Mouse (Mus musculus) Patski (cell line): ENCODE measurements around the gene Tmem140. TPM values are rescaled to one million over a fixed set of nuclear protein-coding genes. Genes with fewer than 3 reads are reported as not detected.

ENCODE experiments used
- ATAC-seq: fragments of 100-300 bp; one replicate; pipeline ENCODE4 v1.8.0; 2021
- CTCF ChIA-PET: fragments of 350-600 bp; sonication (Branson Sonifier 250); formaldehyde crosslinking; loops from one replicate; lab custom pipeline; 2022; ENCODE audit warnings: inconsistent platforms; lab: Charles Lee
- POLR2A ChIA-PET: fragments of 350-600 bp; sonication (Branson Sonifier 250); formaldehyde crosslinking; loops from one replicate; lab custom pipeline; 2022; ENCODE audit warnings: antibody characterized with exemption, inconsistent platforms; lab: Charles Lee
- DNase-seq: peaks from one replicate; pipeline ENCODE4 v3.0.0-alpha.2; 2011; ENCODE audit warnings: low read depth, low spot score
- H3K27me3 ChIP-seq: fragments of 371-371 bp; one replicate; pipeline ENCODE4 v1.5.1; 2021
- CTCF ChIP-seq: fragments of 100-300 bp; IDR thresholded peaks from one replicate; pipeline ENCODE4 v1.5.1; 2021
- in situ Hi-C: fragments of 300-500 bp; cut with MboI; formaldehyde crosslinking; loops from 3 replicates; pipeline ENCODE4 v1.11.1; 2018; ENCODE audit warnings: low pct_unique_long_range_greater_than_20kb, mixed read lengths
- polyA plus RNA-seq: library from polyadenylated mRNA; unstranded; gene quantifications from one replicate; pipeline ENCODE4 v1.2.3, GENCODE M21; 2021

Tmem140 gene
- polyA plus RNA-seq, 1 experiment from 2014 or later = 16.9 TPM

DNA sequence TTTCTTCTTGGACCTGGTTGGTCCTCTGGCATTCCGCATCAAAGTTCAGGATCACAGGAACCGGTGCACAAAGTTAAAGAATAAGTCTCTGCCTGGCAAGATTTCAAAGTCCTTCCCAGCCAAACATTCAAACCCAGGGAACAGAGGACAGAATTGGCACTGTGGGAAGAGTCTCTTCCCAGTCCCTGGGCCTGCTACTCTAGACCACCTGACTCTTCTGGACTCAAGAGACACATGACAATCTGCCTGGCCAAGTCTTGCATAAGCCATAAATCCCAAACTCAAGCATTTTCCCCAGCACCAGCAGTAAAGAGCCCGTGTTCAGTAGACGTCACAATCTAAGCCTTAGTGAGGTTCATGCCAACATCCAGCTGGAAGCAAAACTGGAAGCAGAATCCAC lies 43.7 kb downstream of the Tmem140 start:
- in situ Hi-C loops = no loop called here
- ChIA-PET POLR2A (no interaction called here), CTCF (interaction anchor here (1.2 to 1.6 kb wide), 2 partner anchors 16 to 27 kb away, joined by 3 to 4 read pairs; no protein-coding TSS in a partner anchor)
- no peaks in the 10 kb centered on the region for H3K27me3 ChIP-seq
- TF ChIP-seq CTCF = no peak
- no peak for DNase-seq
- ATAC-seq = no peak

DNA sequence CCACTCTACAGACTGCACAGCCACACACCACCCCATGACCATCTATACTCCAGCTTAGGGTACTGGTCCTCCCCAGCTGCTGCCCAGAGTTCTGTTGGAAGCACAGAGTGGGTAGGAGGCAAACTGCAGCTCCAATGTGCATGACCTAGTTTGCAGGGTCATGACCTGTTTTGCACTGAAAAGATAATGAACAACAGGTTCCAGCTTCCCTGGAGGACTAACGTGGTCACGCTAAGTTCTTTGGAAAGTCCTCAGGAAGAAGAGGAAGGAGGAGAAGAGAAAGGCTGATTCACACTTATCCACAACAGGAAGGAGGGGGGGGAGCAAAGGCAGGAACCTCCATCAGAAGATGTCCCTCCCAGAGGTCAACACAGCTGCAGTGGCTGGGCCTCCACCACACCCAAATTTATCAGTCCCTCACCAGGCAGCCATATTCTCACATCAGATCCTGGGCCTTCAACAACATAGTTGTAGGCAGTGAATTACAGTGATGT lies 44.2 kb downstream of the Tmem140 start:
- H3K27me3 ChIP-seq = no peaks in the 10 kb centered on the region
- POLR2A ChIA-PET = interaction anchor here (1.0 kb wide), 1 partner anchor 53 kb away, joined by 3 read pairs; no protein-coding TSS in a partner anchor
- no peak for TF ChIP-seq CTCF
- DNase-seq = no peak
- ATAC-seq = no peak
- in situ Hi-C loops = no loop called here
- CTCF ChIA-PET = interaction anchor here (1.2 kb wide), 1 partner anchor 15 kb away, joined by 4 read pairs; no protein-coding TSS in a partner anchor

DNA sequence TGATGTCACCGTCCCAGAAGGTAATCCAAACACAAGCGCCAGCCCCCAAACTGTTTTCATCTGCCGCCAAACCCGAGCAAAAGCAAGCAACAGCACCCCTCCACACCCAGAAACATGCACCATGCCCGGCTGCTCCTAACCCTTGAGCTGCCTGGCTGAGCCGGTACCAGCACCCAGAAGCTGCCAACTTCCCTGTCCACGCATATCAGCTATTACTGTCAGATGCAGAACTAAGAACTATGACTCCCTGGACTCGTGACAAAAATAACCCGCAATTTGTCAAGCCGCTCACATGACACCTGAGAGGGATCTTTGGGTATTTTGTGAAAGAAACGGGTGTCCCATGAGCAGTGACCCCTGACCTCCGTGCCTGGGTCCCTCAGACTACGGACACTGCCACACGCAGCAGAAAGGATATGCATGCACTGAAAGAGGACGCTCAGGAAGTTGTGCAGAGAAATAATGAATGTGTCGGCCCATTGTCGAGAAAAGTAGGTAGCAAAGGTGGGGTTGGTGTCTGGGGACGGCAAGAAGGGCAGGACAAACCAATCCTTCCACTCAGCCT lies 44.8 kb downstream of the Tmem140 start:
- no peak for TF ChIP-seq CTCF
- DNase-seq (no peak), ATAC-seq (no peak)
- no peaks in the 10 kb centered on the region for H3K27me3 ChIP-seq
- POLR2A ChIA-PET = interaction anchor here (1.0 kb wide), 1 partner anchor 53 kb away, joined by 3 read pairs; no protein-coding TSS in a partner anchor
- CTCF ChIA-PET = interaction anchor here (1.2 to 1.8 kb wide), 2 partner anchors 14 to 30 kb away, joined by 4 to 5 read pairs; partner anchors contain the start of gene Cyren
- in situ Hi-C loops = no loop called here

DNA sequence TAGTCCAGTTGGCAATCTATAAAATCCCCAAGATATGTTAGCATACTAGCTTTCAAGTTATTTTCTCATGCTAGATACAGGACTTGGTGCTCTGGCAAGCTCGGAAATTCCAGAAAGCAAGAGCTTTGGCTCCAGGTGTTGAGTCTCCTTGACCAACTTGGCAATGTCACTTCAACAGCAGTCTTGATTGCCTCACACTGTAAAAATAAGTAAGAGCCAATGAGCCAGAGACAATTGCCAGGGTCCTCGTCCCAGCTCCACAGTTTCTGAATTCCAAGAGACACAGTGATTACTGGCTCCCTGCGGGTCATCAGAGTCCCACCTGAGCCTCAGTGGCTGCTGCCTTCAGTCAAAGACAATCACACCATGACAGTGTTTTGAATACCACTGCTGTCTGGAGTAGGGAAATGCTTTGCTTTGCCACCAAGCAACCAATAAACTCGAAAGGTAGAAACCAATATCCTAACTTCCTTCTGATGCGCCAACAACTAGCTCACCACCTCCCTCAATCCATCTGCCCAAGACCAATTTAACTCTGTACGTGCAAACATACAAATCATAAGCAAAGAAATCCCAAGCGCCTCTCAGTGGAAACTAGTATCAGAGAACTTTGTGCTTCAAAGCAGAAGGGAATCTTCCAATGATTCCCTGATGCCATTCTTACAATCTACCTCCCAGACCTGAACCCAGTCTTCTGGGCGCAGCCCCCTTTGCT lies 46.8 kb downstream of the Tmem140 start:
- no peak for TF ChIP-seq CTCF
- no peak for ATAC-seq
- in situ Hi-C loops = no loop called here
- ChIA-PET POLR2A (no interaction called here), CTCF (interaction anchor here (0.8 to 1.8 kb wide), 3 partner anchors 17 to 32 kb away, joined by 4 to 5 read pairs (median 5); partner anchors contain the start of gene Cyren)
- DNase-seq = no peak
- H3K27me3 ChIP-seq = no peaks in the 10 kb centered on the region

DNA sequence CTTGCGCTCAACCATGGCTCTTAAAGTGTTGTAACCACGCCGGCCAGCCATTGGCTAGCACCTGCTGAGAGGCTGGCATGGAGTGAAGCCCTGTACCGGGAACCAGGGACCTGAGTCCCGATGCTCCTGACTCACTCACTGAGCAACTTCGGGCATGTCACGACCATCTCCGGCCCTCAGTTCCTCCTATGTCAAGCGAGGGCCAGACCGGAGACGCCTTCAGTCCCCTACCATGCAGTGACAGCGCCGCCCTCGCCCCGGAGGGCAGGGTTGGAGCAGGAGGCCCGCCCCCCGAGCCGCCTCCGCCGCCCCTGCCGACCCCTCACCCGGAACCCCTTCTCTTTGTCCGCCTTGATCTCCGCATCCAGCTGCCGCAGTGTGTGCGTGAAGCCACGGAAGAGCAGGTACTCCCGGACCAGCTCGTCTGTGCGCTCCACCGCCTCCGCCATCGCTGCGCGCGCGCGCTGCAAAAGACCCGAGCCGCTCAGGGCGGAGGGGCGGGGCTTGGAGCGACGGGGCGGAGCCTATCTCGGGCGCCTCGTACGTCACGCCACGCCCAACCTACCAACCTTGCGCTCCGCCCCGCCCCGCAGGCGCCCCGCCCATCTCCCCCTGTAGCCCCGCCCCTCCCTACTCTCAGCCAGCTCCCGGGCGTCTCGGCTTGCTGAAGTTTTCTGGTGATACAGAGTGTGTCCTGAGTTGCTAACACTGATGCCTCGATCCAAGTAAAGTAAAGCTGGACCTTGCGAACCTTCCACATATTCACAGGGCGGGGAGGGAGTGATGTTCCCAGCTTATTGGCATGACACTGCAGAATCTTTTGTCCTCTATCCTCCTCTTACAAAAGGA lies 47.6 kb downstream of the Tmem140 start, which contains the start of gene Wdr91:
Wdr91 (minus strand) TSS at position 506 of the 849 bp plus-strand sequence.
- no peak for DNase-seq
- no peaks in the 10 kb centered on the region for H3K27me3 ChIP-seq
- ATAC-seq = peak; percentile 89
- POLR2A ChIA-PET = interaction anchor here (0.5 kb wide), 1 partner anchor 36 kb away, joined by 4 read pairs; no protein-coding TSS in a partner anchor
- in situ Hi-C loops = no loop called here
- CTCF ChIA-PET = interaction anchor here (0.9 to 1.7 kb wide), 3 partner anchors 17 to 129 kb away, joined by 3 to 5 read pairs (median 3); no protein-coding TSS in a partner anchor
- no peak for TF ChIP-seq CTCF

DNA sequence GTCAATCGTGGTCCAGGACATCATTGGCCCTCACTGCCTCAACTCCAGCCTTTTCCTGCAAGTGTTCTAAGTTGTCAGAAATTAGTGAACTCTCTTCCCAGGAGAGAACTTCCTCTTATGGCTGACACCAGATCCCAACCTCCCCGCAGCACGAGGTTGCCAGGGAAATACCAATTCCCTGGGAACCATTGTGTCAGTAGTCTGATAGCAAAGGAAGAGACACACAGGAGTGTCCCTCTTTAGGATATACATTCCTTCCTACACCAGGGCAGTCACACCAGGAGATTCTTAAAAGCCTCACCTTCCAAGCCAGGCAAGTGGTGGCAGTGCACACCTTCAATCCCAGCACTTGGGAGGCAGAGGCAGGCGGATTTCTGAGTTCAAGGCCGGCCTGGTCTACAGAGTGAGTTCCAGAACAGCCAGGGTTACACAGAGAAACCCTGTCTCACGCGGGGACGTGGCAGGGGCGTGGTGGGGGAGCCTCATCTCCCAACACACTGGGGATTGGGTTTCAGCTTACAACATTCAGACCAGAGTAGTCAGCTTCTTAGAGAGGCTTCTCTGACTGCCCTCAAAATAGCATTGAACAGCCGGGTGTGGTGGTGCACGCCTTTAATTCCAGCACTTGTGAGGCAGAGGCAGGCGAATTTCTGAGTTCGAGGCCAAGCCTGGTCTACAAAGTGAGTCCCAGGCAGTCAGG lies 50.5 kb downstream of the Tmem140 start:
- H3K27me3 ChIP-seq = no peaks in the 10 kb centered on the region
- ChIA-PET POLR2A (no interaction called here), CTCF (no interaction called here)
- no peak for DNase-seq
- ATAC-seq = no peak
- no peak for TF ChIP-seq CTCF
- in situ Hi-C loops = no loop called here

DNA sequence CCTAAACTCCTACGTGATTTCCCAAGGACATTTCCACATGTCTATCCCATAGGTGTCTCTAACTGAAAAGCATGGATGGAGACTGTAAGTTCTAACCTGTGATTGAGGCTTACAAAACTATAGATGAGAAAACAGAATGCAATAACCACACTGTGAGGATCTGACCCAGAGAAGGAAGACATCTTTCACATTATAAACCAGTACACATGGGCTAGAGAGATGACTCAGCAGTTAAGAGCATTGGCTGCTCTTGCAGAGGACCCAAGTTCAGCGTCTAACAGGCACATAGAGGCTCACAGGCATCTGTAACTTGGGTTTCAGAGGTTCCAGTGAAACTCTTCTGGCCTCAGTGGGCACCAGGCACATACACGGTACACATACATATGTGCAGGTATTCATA lies 51.5 kb downstream of the Tmem140 start:
- ATAC-seq (no peak), DNase-seq (no peak)
- ChIA-PET POLR2A (no interaction called here), CTCF (no interaction called here)
- in situ Hi-C loops = no loop called here
- H3K27me3 ChIP-seq = no peaks in the 10 kb centered on the region
- TF ChIP-seq CTCF = no peak

DNA sequence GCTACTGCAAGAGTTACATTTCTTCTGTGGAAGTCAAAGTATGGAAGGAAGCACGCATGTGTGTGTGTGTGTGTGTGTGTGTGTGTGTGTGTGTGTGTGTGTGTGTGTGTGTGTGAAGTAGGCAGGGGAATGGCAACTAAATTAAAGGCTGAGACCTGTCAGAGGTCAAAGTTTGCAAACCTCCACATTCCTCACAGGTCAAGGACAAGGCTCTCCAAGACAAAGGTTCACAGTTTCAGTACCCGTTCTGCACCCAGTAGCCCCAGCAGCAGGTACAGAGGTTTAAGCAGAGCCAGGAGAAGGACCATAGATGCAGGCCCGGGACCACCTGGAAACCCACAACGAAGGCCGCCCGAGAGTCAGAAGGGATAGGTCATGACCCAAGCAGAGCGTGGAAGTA lies 56.2 kb downstream of the Tmem140 start:
- TF ChIP-seq CTCF = no peak
- ChIA-PET POLR2A (no interaction called here), CTCF (interaction anchor here (1.2 to 1.3 kb wide), 2 partner anchors 13 to 408 kb away, joined by 3 read pairs; no protein-coding TSS in a partner anchor)
- no peaks in the 10 kb centered on the region for H3K27me3 ChIP-seq
- ATAC-seq (no peak), DNase-seq (no peak)
- in situ Hi-C loops = loop anchor here (5.0 kb wide), 2 partner anchors 37 to 147 kb away; no protein-coding TSS in a partner anchor

DNA sequence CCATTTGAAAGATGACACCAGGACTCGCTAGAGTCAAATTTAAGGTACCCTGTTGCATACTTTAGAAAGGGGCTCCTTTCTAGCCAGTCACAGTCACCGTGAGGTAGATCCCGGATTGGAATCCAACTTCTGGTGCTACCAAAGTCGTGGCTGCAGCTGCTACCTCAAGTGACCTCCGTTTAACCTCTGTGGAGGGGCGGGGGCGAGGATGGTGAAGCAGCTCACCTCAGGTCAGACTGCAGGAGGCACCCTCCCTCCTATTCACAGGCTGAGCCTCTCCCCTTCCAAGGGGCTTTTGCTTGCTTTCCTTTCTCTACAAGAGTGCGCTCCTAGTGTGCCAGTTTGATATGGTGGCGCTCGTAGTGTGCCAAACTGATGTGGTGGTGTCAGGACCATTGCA lies 57.0 kb downstream of the Tmem140 start, which contains the start of gene Stra8:
Stra8 (plus strand) TSS at position 208 of the 400 bp plus-strand sequence.
- ATAC-seq (no peak), DNase-seq (no peak)
- no peaks in the 10 kb centered on the region for H3K27me3 ChIP-seq
- ChIA-PET CTCF (interaction anchor here (1.2 to 1.3 kb wide), 2 partner anchors 14 to 409 kb away, joined by 3 read pairs; no protein-coding TSS in a partner anchor), POLR2A (no interaction called here)
- no peak for TF ChIP-seq CTCF
- in situ Hi-C loops = loop anchor here (5.0 kb wide), 3 partner anchors 38 to 408 kb away; no protein-coding TSS in a partner anchor
